Mouse (Mus musculus) neural tube, embryonic 10.5 days (tissue): ENCODE measurements around the gene Tmem265.

Experiments used
- DNase-seq: peaks from one replicate; pipeline ENCODE4 v3.0.0-alpha.2; 2017; ENCODE audit warnings: low spot score; ENCODE audit errors: extremely low spot score

Gene Tmem265

DNA sequence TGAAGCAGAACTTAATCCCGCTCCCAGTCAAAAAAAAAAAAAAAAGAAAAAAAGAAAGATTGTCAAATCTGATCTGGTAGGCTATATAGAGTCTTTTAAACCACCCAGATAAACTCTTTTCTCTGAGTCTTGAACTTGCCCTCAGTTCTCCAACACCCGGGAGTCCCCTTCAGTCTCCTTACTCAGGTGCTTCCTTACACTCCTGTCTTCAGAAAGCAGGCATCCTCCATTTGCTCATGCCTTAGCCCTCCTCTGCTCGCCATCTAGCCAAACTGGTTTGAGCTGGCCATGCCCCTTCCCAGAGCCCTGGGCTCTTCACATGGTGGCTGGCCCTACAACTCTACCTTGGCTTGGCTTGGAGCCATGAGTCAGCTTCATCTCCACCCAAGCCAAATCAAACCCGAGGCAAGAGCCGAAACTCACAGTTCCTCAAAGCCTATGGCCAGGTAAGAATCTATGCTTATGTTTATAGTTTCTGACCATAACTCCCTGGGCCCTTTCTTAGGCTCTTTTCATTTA lies at the start of gene Tmem265:
Gene Tmem265, plus strand, starts transcription at position 51 of the 519 bp plus-strand sequence.
- DNase-seq = no peak

- DNase-seq = no peak
These were observed 49.4 kb upstream of the Tmem265 start, which contains the start of gene Srcap for GRCm38 (mm10) chr7:127511808-127512230. TSS of gene Srcap (plus strand) at chr7:127511983.

DNA sequence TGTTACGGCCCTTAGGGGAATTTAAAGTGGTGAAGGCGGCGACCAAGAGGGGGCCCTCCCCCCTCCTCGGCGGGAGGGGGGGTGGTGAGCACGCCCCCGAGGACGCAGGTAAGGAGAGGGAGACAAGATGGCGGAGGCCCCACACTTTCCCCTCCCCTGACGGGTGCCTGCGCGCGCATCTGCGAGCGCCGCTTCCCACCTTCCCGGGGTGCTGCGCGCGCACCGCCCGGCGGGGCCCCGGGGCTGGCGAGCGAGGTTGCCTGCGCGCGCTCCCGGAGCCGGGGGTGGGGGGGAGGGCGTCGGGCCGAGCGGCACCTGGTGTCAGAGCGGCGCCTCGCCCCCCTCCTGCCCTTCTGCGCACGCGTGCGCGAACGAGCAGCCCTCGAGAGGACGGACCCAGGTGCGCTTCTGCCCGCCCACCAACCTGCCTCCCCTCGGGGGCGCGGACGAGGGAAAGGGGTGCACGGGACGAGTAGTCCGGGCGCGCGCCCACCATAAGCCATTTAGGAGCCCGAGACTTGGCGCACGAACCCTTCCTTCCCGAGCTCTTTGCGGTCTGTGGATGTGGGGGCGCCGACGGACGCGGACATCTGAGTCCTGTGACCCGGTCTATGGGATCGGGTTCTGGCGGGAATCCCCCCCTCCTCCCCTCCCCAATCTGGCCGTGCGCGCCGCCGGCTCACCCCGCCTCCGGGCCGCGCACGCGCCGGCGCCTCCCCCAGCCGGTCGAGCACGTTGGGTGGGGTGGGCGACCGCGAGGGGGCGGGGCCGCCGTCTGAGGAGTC lies 48.8 kb upstream of the Tmem265 start:
- peak; percentile 95 for DNase-seq

DNA sequence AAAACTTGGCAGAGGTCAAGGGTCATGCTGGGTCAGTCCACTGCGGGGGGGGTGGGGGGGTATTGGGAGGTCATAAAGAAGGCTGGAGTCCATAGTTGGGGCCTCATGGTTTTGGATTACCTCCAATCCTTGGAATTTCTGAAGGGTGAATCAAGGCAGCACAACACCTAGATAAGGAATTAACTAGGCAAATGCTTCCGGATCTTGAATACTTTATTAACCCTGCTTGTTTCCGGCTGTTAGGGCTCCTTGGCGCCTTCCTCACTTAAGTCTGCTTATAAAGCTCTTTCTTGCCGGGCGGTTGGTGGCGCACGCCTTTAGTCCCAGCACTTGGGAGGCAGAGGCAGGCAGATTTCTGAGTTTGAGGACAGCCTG lies 48.2 kb upstream of the Tmem265 start:
- no peak for DNase-seq

- DNase-seq = no peak
These were observed 47.4 kb upstream of the Tmem265 start for GRCm38 (mm10) chr7:127513781-127514180.

DNA sequence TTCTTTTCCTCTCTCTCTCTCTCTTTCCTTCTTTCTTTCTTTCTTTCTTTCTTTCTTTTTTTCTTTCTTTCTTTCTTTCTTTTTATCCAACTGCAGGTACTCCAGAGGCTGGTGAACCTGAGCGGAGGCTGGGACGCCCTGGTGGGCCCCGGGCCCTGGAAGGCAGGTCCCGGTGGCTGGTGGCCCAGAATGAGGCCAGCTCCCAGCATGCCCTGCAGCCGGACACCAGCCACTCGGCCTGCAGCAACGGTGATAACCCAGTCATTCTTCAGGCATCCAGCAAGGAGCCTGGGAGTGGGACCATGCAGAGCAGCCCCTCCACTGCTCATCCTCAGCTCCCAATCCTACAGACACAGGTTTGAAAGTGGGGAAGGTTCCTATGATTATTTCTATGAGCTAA lies 45.3 kb upstream of the Tmem265 start:
- no peak for DNase-seq

DNA sequence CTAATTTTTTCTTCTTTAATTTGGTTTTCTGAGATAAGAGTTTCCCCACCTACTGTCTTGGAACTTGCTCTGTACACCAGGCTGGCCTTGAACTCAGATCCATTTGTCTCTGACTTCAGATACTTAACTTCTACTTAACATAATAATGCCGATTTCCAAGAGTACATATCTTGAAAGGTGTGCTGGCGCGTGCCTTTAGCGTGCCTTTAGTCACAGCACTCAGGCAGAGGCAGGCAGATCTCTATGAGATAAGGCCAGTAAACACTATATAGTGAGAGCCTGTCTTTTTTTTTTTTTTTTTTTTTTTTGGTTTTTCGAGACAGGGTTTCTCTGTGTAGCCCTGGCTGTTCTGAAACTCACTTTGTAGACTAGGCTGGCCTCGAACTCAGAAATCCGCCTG lies 44.8 kb upstream of the Tmem265 start:
- DNase-seq = no peak

DNA sequence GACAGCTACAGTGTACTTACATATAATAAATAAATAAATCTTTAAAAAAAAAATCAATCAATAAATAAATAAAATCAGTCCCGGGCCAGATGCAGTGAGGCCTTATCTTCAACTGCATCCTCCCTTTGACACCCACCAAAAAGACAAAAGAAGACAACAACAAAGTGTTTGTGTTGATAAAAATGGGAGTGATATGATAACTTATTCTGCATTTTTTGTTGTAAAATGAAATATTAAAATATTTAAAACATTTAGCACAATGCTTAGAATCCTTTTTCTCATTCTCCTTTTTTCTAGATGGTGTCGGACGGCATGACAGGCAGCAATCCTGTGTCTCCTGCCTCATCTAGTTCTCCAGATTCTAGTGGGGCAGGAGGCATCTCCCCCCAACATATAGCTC lies 41.9 kb upstream of the Tmem265 start, which contains the start of gene Gm42715:
Gene Gm42715, plus strand, starts transcription at position 301 of the 400 bp plus-strand sequence.
- no peak for DNase-seq

DNA sequence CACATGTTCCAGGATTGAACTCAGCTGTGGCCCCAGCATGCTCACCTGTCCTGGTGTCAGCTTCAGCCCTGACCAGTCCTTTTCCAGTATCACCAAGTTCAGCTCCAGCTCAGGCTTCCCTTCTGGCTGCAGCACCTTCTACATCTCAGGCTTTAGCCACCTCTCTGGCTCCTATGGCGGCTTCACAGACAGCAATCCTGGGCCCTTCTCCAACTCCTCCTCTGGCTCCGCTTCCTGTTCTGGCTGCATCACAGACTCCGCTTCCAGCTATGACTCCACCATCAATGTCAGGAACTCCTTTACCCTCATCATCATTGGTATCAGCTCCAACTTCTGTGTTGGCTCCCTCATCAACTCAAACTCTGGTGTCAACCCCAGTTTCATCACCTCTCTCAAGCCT lies 19.5 kb upstream of the Tmem265 start:
- no peak for DNase-seq

GRCm38 (mm10) chr7:127549116-127549835 lies 11.9 kb upstream of the Tmem265 start:
- no peak for DNase-seq

GRCm38 (mm10) chr7:127551558-127551957 lies 9.6 kb upstream of the Tmem265 start:
- DNase-seq = no peak

DNA sequence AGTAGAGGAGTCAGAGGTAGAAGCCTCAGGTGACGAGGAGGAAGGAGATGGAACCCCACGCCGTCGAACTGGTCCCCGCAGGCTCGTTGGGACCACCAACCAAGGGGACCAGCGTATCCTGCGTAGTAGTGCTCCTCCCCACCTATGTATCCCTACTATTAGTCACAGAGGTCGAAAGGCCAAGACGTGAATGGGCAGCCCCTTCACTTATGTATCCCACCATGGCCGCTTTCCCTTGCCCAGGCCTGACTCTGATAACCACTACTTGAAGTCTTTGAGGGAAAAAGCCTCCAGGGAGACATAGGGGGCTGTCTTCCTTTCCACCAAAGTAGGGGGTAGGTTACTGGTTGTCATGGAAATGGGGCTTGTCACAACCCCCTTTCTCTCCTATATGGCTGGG lies 610 bp upstream of the Tmem265 start:
- no peak for DNase-seq

GRCm38 (mm10) chr7:127564381-127565150 lies 3.4 kb downstream of the Tmem265 start:
- no peak for DNase-seq

GRCm38 (mm10) chr7:127572895-127573471 lies 11.8 kb downstream of the Tmem265 start, which contains the start of gene Phkg2:
TSS of gene Phkg2 (plus strand) at chr7:127573340.
- peak; percentile 83 for DNase-seq

DNA sequence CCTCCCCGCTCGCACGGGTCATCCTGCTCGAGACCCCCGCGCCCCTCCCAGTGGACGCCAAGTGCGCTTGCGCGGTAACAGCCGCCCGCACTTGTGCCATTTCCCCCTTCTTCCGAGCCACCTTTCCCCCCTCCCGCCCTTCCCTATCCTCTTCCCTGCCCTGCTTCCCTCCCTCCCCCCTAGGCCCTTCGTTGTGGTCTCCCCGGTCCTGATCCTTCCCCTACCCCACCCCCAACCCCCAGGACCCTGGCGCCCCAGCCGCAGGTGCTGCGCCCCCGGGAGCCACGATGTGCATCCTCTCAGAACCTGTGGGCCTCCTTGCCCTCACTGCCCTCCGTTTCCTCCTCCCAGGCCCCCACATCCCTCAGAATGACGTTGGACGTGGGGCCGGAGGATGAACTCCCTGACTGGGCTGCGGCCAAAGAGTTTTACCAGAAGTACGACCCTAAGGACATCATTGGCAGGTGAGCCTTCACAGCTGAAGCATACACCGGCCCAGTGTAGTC lies 12.4 kb downstream of the Tmem265 start:
- peak; percentile 32 for DNase-seq

DNA sequence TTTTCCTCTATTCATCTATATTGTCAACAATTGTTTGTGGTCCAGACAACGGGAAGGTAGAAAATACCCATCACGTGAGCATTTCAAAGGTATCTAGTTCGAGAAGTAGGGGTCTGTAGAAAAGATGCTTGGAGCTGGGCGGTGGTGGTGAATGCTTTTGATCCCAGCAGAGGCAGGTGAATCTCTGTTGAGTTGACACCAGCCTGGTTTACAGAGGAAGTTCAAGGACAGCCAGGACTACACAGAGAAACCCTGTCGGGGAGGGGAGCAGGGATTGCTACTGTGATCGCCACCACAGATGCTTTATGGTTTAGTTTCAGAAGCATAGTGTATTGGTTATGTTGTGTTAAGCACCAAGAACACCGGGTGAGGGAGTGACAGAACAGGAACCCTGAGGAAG lies 12.9 kb downstream of the Tmem265 start:
- DNase-seq = no peak

DNA sequence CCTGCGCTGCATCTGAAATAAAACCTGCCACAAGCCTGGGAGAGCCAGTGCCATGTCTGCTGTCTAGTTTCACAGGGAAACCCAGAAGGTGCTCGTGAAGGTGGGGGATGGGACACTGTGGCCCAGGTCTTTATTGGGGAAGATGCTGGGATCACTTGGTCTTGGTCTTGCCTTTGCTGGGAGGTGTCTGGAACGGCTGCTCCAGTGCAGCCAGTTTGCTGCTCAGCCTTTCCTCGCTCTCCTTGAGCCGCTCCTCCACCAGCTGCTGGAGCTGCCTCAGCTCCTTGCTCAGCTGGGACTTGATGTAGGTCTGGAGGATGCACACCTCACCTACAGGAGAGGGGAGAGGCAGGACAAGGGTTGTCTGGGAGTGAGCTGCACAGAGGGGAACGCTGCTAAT lies 22.1 kb downstream of the Tmem265 start:
- DNase-seq = no peak

DNA sequence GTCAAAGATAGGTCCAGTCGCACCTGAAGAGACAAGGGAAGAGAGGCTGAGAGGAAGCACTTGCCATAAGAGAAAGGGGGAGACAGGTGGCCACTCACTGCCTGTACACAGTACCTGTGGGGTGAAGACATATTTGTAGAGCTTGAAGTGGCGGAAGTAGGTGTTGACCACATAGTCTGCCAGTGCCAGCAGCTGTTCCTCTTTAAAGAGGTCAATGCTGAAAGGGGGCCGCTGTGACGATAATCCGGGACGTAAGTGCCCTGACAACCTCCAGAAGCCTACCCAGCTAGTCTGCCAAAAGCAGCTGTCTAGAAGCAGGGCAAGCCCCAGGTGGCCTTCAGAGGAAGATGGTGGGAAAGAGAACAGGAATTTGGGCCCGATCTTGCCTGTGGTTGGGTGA lies 23.8 kb downstream of the Tmem265 start:
- DNase-seq = no peak

GRCm38 (mm10) chr7:127586149-127586548 lies 25.0 kb downstream of the Tmem265 start:
- no peak for DNase-seq

GRCm38 (mm10) chr7:127587196-127587595 lies 26.0 kb downstream of the Tmem265 start:
- DNase-seq = no peak
